Mouse (Mus musculus) MEL (cell line): ENCODE data around the gene Dhodh. TPM values are rescaled to one million over a fixed set of nuclear protein-coding genes. Genes with fewer than 3 reads are reported as not detected.

Experiments
- DNase-seq: peaks from one replicate; pipeline ENCODE4 v3.0.0; 2011; ENCODE audit warnings: low read depth, low spot score
- H3K27ac ChIP-seq: 2 replicates; pipeline ENCODE4 v1.5.1; 2012; ENCODE audit warnings: low read depth, mild to moderate bottlenecking, control low read depth, low read length, moderate library complexity; ENCODE audit not compliant: control insufficient read depth
- H3K27me3 ChIP-seq, 2 experiments: fragments of 150-350 bp in 1 of 2; sonication (generic) in 1 of 2; 2 replicates each; pipeline ENCODE4 v1.6.1; 2012; ENCODE audit warnings: low read length in 2 of 2, mild to moderate bottlenecking in 2 of 2, improper control_type of control experiment in 1 of 2, moderate library complexity in 1 of 2; ENCODE audit not compliant: insufficient read depth in 2 of 2, control insufficient read depth in 1 of 2
- H3K36me3 ChIP-seq, 2 experiments: 2 replicates each; pipeline ENCODE4 v1.6.1; 2012 to 2014; ENCODE audit warnings: low read length in 2 of 2, improper control_type of control experiment in 1 of 2, inconsistent platforms in 1 of 2, mild to moderate bottlenecking in 1 of 2; ENCODE audit not compliant: insufficient read depth in 2 of 2, control insufficient read depth in 1 of 2
- H3K4me1 ChIP-seq, 2 experiments: fragments of 150-350 bp in 1 of 2; sonication (generic) in 1 of 2; 2 replicates each; pipeline ENCODE4 v1.6.1; 2012; ENCODE audit warnings: low read length in 2 of 2, improper control_type of control experiment in 1 of 2, mild to moderate bottlenecking in 1 of 2; ENCODE audit not compliant: insufficient read depth in 2 of 2, control insufficient read depth in 1 of 2
- H3K4me3 ChIP-seq, 2 experiments: fragments of 150-350 bp in 1 of 2; sonication (generic) in 1 of 2; 2 replicates each; pipeline ENCODE4 v1.5.1; 2012; ENCODE audit warnings: low read depth in 2 of 2, low read length in 2 of 2, mild to moderate bottlenecking in 2 of 2, moderate library complexity in 2 of 2, control low read depth in 1 of 2, improper control_type of control experiment in 1 of 2; ENCODE audit not compliant: control insufficient read depth in 1 of 2, insufficient read depth in 1 of 2
- H3K79me2 ChIP-seq: 2 replicates; pipeline ENCODE4 v1.6.1; 2012; ENCODE audit warnings: mild to moderate bottlenecking, low read length, moderate library complexity; ENCODE audit not compliant: control insufficient read depth, poor library complexity, insufficient read depth
- H3K9ac ChIP-seq: 2 replicates; pipeline ENCODE4 v1.6.1; 2012; ENCODE audit warnings: low read depth, mild to moderate bottlenecking, control low read depth, low read length, moderate library complexity; ENCODE audit not compliant: control insufficient read depth, poor library complexity, severe bottlenecking
- H3K9me3 ChIP-seq: fragments of 150-350 bp; sonication (generic); replicated peaks from 2 replicates; pipeline ENCODE4 v1.6.1; 2012; ENCODE audit warnings: mild to moderate bottlenecking, low read length, improper control_type of control experiment, moderate library complexity; ENCODE audit not compliant: insufficient read depth
- BHLHE40 ChIP-seq: IDR thresholded peaks from 2 replicates; pipeline ENCODE4 v1.6.1; 2012; ENCODE audit warnings: low read depth, mild to moderate bottlenecking, inconsistent platforms, low read length, improper control_type of control experiment, borderline replicate concordance
- CHD1 ChIP-seq: IDR thresholded peaks from 2 replicates; pipeline ENCODE4 v1.6.1; 2012; ENCODE audit warnings: low read depth, mild to moderate bottlenecking, inconsistent platforms, low read length, improper control_type of control experiment
- CHD2 ChIP-seq: IDR thresholded peaks from 2 replicates; pipeline ENCODE4 v1.6.1; 2011; ENCODE audit warnings: low read length, improper control_type of control experiment
- ELF1 ChIP-seq: IDR thresholded peaks from 2 replicates; pipeline ENCODE4 v1.6.1; 2014; ENCODE audit warnings: low read depth, mild to moderate bottlenecking, inconsistent platforms, low read length, improper control_type of control experiment, moderate library complexity
- EP300 ChIP-seq, 2 experiments: IDR thresholded peaks; 2 replicates each; pipeline ENCODE4 v1.6.1; 2011; ENCODE audit warnings: improper control_type of control experiment in 2 of 2, low read length in 2 of 2, low read depth in 1 of 2, mild to moderate bottlenecking in 1 of 2
- GABPA ChIP-seq: IDR thresholded peaks from 2 replicates; pipeline ENCODE4 v1.6.1; 2012; ENCODE audit warnings: low read depth, mild to moderate bottlenecking, inconsistent platforms, low read length, improper control_type of control experiment, moderate library complexity
- GATA1 ChIP-seq: IDR thresholded peaks from 2 replicates; pipeline ENCODE4 v1.6.1; 2011; ENCODE audit warnings: low read depth, low read length, improper control_type of control experiment
- HCFC1 ChIP-seq: IDR thresholded peaks from 2 replicates; pipeline ENCODE4 v1.6.1; 2012; ENCODE audit warnings: low read depth, mild to moderate bottlenecking, inconsistent platforms, low read length, improper control_type of control experiment, moderate library complexity
- JUND ChIP-seq: IDR thresholded peaks from 2 replicates; pipeline ENCODE4 v1.6.1; 2011; ENCODE audit warnings: low read depth, mild to moderate bottlenecking, improper control_type of control experiment, low read length
- MAFK ChIP-seq: IDR thresholded peaks from 2 replicates; pipeline ENCODE4 v1.6.1; 2011; ENCODE audit warnings: low read depth, mild to moderate bottlenecking, low read length, improper control_type of control experiment, borderline replicate concordance
- MAX ChIP-seq: IDR thresholded peaks from 2 replicates; pipeline ENCODE4 v1.6.1; 2011; ENCODE audit warnings: low read length, improper control_type of control experiment
- MAZ ChIP-seq: IDR thresholded peaks from 2 replicates; pipeline ENCODE4 v1.6.1; 2012; ENCODE audit warnings: low read depth, mild to moderate bottlenecking, inconsistent platforms, low read length, improper control_type of control experiment
- MEF2A ChIP-seq: IDR thresholded peaks from 2 replicates; pipeline ENCODE4 v1.6.1; 2014; ENCODE audit warnings: low read depth, mild to moderate bottlenecking, inconsistent platforms, low read length, improper control_type of control experiment; ENCODE audit not compliant: poor library complexity, insufficient replicate concordance, severe bottlenecking; ENCODE audit errors: extremely low read depth
- MXI1 ChIP-seq: IDR thresholded peaks from 2 replicates; pipeline ENCODE4 v1.6.1; 2011; ENCODE audit warnings: mild to moderate bottlenecking, low read depth, low read length, improper control_type of control experiment
- MYB ChIP-seq: IDR thresholded peaks from 2 replicates; pipeline ENCODE4 v1.6.1; 2011; ENCODE audit warnings: mild to moderate bottlenecking, low read depth, low read length, improper control_type of control experiment
- MYC ChIP-seq: IDR thresholded peaks from 2 replicates; pipeline ENCODE4 v1.6.1; 2011; ENCODE audit warnings: low read depth, mild to moderate bottlenecking, low read length, improper control_type of control experiment, moderate library complexity
- NELFE ChIP-seq: IDR thresholded peaks from 2 replicates; pipeline ENCODE4 v1.6.1; 2011; ENCODE audit warnings: low read depth, low read length, improper control_type of control experiment
- NRF1 ChIP-seq: IDR thresholded peaks from 2 replicates; pipeline ENCODE4 v1.6.1; 2014; ENCODE audit warnings: low read depth, mild to moderate bottlenecking, inconsistent platforms, low read length, improper control_type of control experiment, moderate library complexity; ENCODE audit not compliant: poor library complexity, insufficient read depth, severe bottlenecking
- POLR2A ChIP-seq, 2 experiments: IDR thresholded peaks; 2 replicates each; pipeline ENCODE4 v1.6.1; 2011 to 2012; ENCODE audit warnings: low read length in 2 of 2, mild to moderate bottlenecking in 2 of 2, control low read depth in 1 of 2, improper control_type of control experiment in 1 of 2, low read depth in 1 of 2, moderate library complexity in 1 of 2; ENCODE audit not compliant: control insufficient read depth in 1 of 2, insufficient read depth in 1 of 2, poor library complexity in 1 of 2
- POLR2AphosphoS2 ChIP-seq: IDR thresholded peaks from 2 replicates; pipeline ENCODE4 v1.6.1; 2011; ENCODE audit warnings: low read length, improper control_type of control experiment
- POLR2AphosphoS5 ChIP-seq: IDR thresholded peaks from 2 replicates; pipeline ENCODE4 v1.6.1; 2012; ENCODE audit warnings: low read depth, borderline replicate concordance, mild to moderate bottlenecking, inconsistent platforms, low read length, moderate library complexity, mixed read lengths
- RAD21 ChIP-seq: IDR thresholded peaks from 2 replicates; pipeline ENCODE4 v1.6.1; 2011; ENCODE audit warnings: mild to moderate bottlenecking, low read depth, low read length, improper control_type of control experiment
- RCOR1 ChIP-seq: IDR thresholded peaks from 2 replicates; pipeline ENCODE4 v1.6.1; 2012; ENCODE audit warnings: low read depth, mild to moderate bottlenecking, inconsistent platforms, low read length, improper control_type of control experiment
- SIN3A ChIP-seq: IDR thresholded peaks from 2 replicates; pipeline ENCODE4 v1.6.1; 2012; ENCODE audit warnings: low read length, improper control_type of control experiment, inconsistent platforms
- SMC3 ChIP-seq: IDR thresholded peaks from 2 replicates; pipeline ENCODE4 v1.6.1; 2011; ENCODE audit warnings: low read depth, low read length, improper control_type of control experiment
- TAL1 ChIP-seq: IDR thresholded peaks from 2 replicates; pipeline ENCODE4 v1.6.1; 2012; ENCODE audit warnings: mild to moderate bottlenecking, inconsistent platforms, low read length, moderate library complexity, mixed read lengths
- TBP ChIP-seq: IDR thresholded peaks from 2 replicates; pipeline ENCODE4 v1.8.0; 2011; ENCODE audit warnings: low read depth, low read length, improper control_type of control experiment
- TCF12 ChIP-seq: IDR thresholded peaks from 2 replicates; pipeline ENCODE4 v1.6.1; 2014; ENCODE audit warnings: low read depth, mild to moderate bottlenecking, inconsistent platforms, low read length, improper control_type of control experiment, moderate library complexity
- USF1 ChIP-seq: IDR thresholded peaks from 2 replicates; pipeline ENCODE4 v1.6.1; 2014; ENCODE audit warnings: low read depth, mild to moderate bottlenecking, inconsistent platforms, low read length, improper control_type of control experiment, moderate library complexity
- USF2 ChIP-seq, 2 experiments: IDR thresholded peaks; 2 replicates each; pipeline ENCODE4 v1.6.1; 2011 to 2012; ENCODE audit warnings: improper control_type of control experiment in 2 of 2, low read length in 2 of 2, borderline replicate concordance in 1 of 2, inconsistent platforms in 1 of 2, low read depth in 1 of 2, mild to moderate bottlenecking in 1 of 2; ENCODE audit not compliant: insufficient read depth in 1 of 2
- ZC3H11A ChIP-seq: IDR thresholded peaks from 2 replicates; pipeline ENCODE4 v1.6.1; 2012; ENCODE audit warnings: low read depth, mild to moderate bottlenecking, inconsistent platforms, low read length, improper control_type of control experiment
- ZKSCAN1 ChIP-seq: IDR thresholded peaks from 2 replicates; pipeline ENCODE4 v1.6.1; 2012; ENCODE audit warnings: low read depth, mild to moderate bottlenecking, inconsistent platforms, low read length, improper control_type of control experiment, moderate library complexity
- ZMIZ1 ChIP-seq: IDR thresholded peaks from 2 replicates; pipeline ENCODE4 v1.6.1; 2012; ENCODE audit warnings: low read depth, mild to moderate bottlenecking, inconsistent platforms, low read length, improper control_type of control experiment, moderate library complexity
- ZNF384 ChIP-seq: IDR thresholded peaks from 2 replicates; pipeline ENCODE4 v1.6.1; 2012; ENCODE audit warnings: low read depth, mild to moderate bottlenecking, inconsistent platforms, low read length, improper control_type of control experiment
- polyA plus RNA-seq, 2 experiments: library from polyadenylated mRNA; stranded (reverse) in 1 of 2; unstranded in 1 of 2; fragments of >175 nt in 1 of 2; fragments of >200 nt in 1 of 2; gene quantifications; 2 replicates each; pipeline versions ENCODE4 v1.2.1 to v1.2.4; 2012; ENCODE audit warnings: low replicate concordance in 2 of 2, low read depth in 1 of 2; ENCODE audit not compliant: insufficient read length in 2 of 2, insufficient read depth in 1 of 2, missing spikeins in 1 of 2
- total RNA-seq: library from RNA; depleted of rRNA; stranded (reverse); fragments of 300-350 nt; gene quantifications from 2 replicates; pipeline ENCODE4 v1.2.3, GENCODE M21; 2012; rRNA removed

Dhodh gene
- total RNA-seq (27.7 and 28.3 TPM in 2 replicates), polyA plus RNA-seq (10 to 100 TPM in 1 of 2 experiments, not detected in 1; 52.5 TPM)

DNA sequence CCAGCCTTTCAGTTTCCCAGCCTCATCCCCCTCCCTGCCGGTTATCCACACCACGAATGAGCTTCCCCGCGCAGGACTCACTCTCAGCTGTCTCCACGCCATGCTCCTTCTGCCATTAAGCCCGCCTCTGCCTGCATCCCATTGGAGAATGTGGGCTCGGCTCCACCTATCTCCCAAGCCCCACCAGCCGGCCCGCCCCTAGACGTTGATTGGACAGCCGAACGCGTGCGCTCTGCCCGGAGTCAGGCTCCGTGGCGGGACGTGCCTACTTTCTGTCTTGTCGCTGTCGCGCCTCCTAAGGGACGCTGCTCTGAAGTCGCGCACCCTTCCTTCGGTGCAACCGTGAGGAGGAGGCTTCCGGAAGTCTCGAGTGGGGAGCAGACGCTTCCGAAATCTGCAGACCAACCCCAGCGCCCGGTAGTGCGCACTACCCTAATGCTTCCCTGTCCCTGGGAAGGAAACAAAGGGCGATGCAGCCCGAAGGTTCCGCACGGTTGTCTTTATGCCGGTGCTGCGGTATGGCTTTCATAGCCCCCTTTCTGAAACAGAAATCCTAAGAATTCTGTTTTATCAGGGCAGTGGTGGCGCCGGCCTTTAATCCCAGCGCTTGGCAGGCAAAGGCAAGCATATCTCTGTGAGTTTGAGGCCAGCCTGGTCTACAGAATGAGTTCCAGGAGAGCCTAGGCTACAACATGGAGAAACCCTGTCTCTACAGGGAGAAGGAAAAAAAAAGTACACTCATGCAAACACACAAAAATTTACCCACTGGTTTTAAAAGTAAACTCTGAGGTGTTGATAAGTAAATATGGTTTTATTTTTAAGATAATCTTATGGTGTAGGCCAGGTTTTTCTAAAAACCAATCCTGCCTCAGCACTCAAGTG is at the start of gene Dhodh:
Gene Dhodh, minus strand, starts transcription at position 403 of the 882 bp plus-strand sequence.
- peaks cover 4 to 9% of the 10 kb centered on the region in 2 experiments for H3K4me1 ChIP-seq
- H3K79me2 ChIP-seq: peaks cover 6% of the 10 kb centered on the region
- H3K9me3 ChIP-seq: no peaks in the 10 kb centered on the region
- H3K27me3 ChIP-seq: no peaks in the 10 kb centered on the region
- peak; percentile 98 for DNase-seq
- H3K9ac ChIP-seq: peak within 1 kb of the TSS; percentile 90
- H3K36me3 ChIP-seq: peaks cover 0 to 15% of the 10 kb centered on the region in 2 experiments; a peak in 2 of 4 replicates
- H3K4me3 ChIP-seq: peak within 1 kb of the TSS; percentile 68 to 93
- peak within 1 kb of the TSS; percentile 98 for H3K27ac ChIP-seq
- peak; percentile 72 for TF ChIP-seq ELF1
- peak; percentile 88 for TF ChIP-seq HCFC1
- TF ChIP-seq MAZ: 0 out of 2 replicates have a peak, but pooled peaks have one; percentile 51
- peak; percentile 39; the same call in 1 of the 2 replicates for TF ChIP-seq ZMIZ1
- TF ChIP-seq TBP: peak; percentile 77; the same call in 1 of the 2 replicates
- peak; percentile 83 for TF ChIP-seq NRF1
- peak; percentile 91 for TF ChIP-seq POLR2AphosphoS2
- no peak for TF ChIP-seq ZC3H11A
- TF ChIP-seq MXI1: peak; percentile 66
- no peak for TF ChIP-seq MEF2A
- TF ChIP-seq SMC3: no peak
- TF ChIP-seq MAX: 0 out of 2 replicates have a peak, but pooled peaks have one; percentile 9
- 0 out of 2 replicates have a peak, but pooled peaks have one; percentile 3 for TF ChIP-seq BHLHE40
- 0 out of 2 replicates have a peak, but pooled peaks have one; percentile 19 for TF ChIP-seq MYC
- TF ChIP-seq ZKSCAN1: no peak
- peak; percentile 81 for TF ChIP-seq SIN3A
- no peak for TF ChIP-seq USF1
- TF ChIP-seq GATA1: peak; percentile 19; the same call in 1 of the 2 replicates
- no peak for TF ChIP-seq RAD21
- peak; percentile 72 for TF ChIP-seq TCF12
- no peak for TF ChIP-seq GABPA
- TF ChIP-seq MAFK: no peak
- TF ChIP-seq TAL1: no peak
- TF ChIP-seq EP300 (IDR thresholded peaks at IDR 0.05; ENCODE audit: low read depth in 1 of 2, low read length in 2 of 2): 0 out of 4 replicates have a peak, but pooled peaks of 1 of the 2 experiments have one; percentile 13
- TF ChIP-seq CHD1: no peak
- TF ChIP-seq POLR2A (IDR thresholded peaks at IDR 0.05; ENCODE audit: control insufficient read depth in 1 of 2, insufficient read depth in 1 of 2, low read depth in 1 of 2, low read length in 2 of 2, poor library complexity in 1 of 2): peak; percentile 79 to 90
- TF ChIP-seq ZNF384: peak; percentile 52; the same call in 1 of the 2 replicates
- no peak for TF ChIP-seq CHD2
- TF ChIP-seq NELFE: peak; percentile 86
- TF ChIP-seq MYB: no peak
- no peak for TF ChIP-seq POLR2AphosphoS5
- no peak for TF ChIP-seq USF2 (IDR thresholded peaks at IDR 0.05; ENCODE audit: borderline replicate concordance in 1 of 2, insufficient read depth in 1 of 2, low read depth in 1 of 2, low read length in 2 of 2)
- TF ChIP-seq RCOR1: 0 out of 2 replicates have a peak, but pooled peaks have one; percentile 9
- TF ChIP-seq JUND: no peak
